Mouse (Mus musculus) limb, embryonic 12.5 days (tissue): ENCODE data around the gene Gpx2. TPM values are rescaled to one million over a fixed set of nuclear protein-coding genes. Genes with fewer than 3 reads are reported as not detected.

Experiments
- polyA plus RNA-seq: library from polyadenylated mRNA; unstranded; fragments of >200 nt; fragmentation: Nextera tagmentation; extraction: Ambion mirVana; gene quantifications from 2 replicates; pipeline ENCODE4 v1.2.1, GENCODE M21; 2016

Gpx2 gene
- polyA plus RNA-seq, 1 experiment from 2014 or later: 0.65 TPM

Other genes with a start within 250 kb of the Gpx2 start
- gene Sptb, start 85.0 kb downstream of the Gpx2 start, polyA plus RNA-seq: 1.3 and 1.7 TPM in 2 replicates
- gene Churc1, start 30.0 kb downstream of the Gpx2 start, polyA plus RNA-seq: 85.5 and 87.2 TPM in 2 replicates
- gene Fntb, start 30.0 kb downstream of the Gpx2 start, polyA plus RNA-seq: 41.7 and 45.4 TPM in 2 replicates
- 17.6 and 18.6 TPM in 2 replicates for gene Rab15, start 27.4 kb upstream of the Gpx2 start, polyA plus RNA-seq
- 14.0 and 15.2 TPM in 2 replicates for gene Max, start 166.6 kb upstream of the Gpx2 start, polyA plus RNA-seq